Mouse (Mus musculus) lung, adult 2 months (tissue): ENCODE results near the gene Scn8a.

Experiments used
- CTCF ChIP-seq: fragments of 200-500 bp; IDR thresholded peaks from 2 replicates; pipeline ENCODE4 v1.5.1; 2011; ENCODE audit warnings: mild to moderate bottlenecking, low read length, control low read depth; ENCODE audit not compliant: insufficient read depth
- POLR2A ChIP-seq: fragments of 200-500 bp; IDR thresholded peaks from 2 replicates; pipeline ENCODE4 v1.6.1; 2011; ENCODE audit warnings: low read depth, mild to moderate bottlenecking, control low read depth, low read length, borderline replicate concordance; ENCODE audit errors: extremely low read depth

GRCm38 (mm10) chr15:101008386-101009010 lies 138.8 kb downstream of the Scn8a start:
- no peak for TF ChIP-seq CTCF
- TF ChIP-seq POLR2A: no peak
